Mouse (Mus musculus): Measurements from ENCODE around the gene Habp2. TPM values are rescaled to one million over a fixed set of nuclear protein-coding genes. Genes with fewer than 3 reads are reported as not detected.
"Not testable (repeated sequence)": the region's sequence is repeated elsewhere in the genome, so short reads cannot be mapped to it uniquely, and the experiment has no call there.

The Habp2 gene
- polyA plus RNA-seq, 1 experiment from 2014 or later, result 0.06 TPM

GRCm38 (mm10) chr19:56342006-56342405, 55.1 kb downstream of the Habp2 start:
- Histone ChIP-seq H3K4me2 (no peak overlapping the region), H3K9ac (replicated peaks) (no peak overlapping the region), H3K27ac (replicated peaks) (no peak overlapping the region), H3K27me3 (replicated peaks) (peaks cover 4% of the 10 kb centered on the region; the same call in 1 of the 2 replicates), H3K4me3 (replicated peaks) (no peak overlapping the region), H3K4me1 (peaks cover 8% of the 10 kb centered on the region), H3K36me3 (no peaks in the 10 kb centered on the region), H3K9me3 (replicated peaks) (no peaks in the 10 kb centered on the region)
- 75% methylated on average over 8 of the region's 8 CpGs for WGBS
- no peak for ATAC-seq (ENCODE audit: low FRiP score)

GRCm38 (mm10) chr19:56343869-56344563, 57.1 kb downstream of the Habp2 start:
- no peak for ATAC-seq (ENCODE audit: low FRiP score)
- H3K4me3 ChIP-seq (replicated peaks), result no peak overlapping the region
- H3K9ac ChIP-seq (replicated peaks), result no peak overlapping the region
- no peak overlapping the region for H3K27ac ChIP-seq (replicated peaks)
- peak overlapping the region; percentile 15 for H3K4me2 ChIP-seq
- peaks cover 7% of the 10 kb centered on the region for H3K4me1 ChIP-seq
- no peaks in the 10 kb centered on the region for H3K9me3 ChIP-seq (replicated peaks)
- no peaks in the 10 kb centered on the region for H3K36me3 ChIP-seq
- H3K27me3 ChIP-seq (replicated peaks), result peaks cover 4% of the 10 kb centered on the region; the same call in 1 of the 2 replicates
- WGBS, result 24% methylated on average over 26 of the region's 26 CpGs

- Histone ChIP-seq H3K9me3 (replicated peaks) (no peaks in the 10 kb centered on the region), H3K27ac (replicated peaks) (no peak overlapping the region), H3K36me3 (no peaks in the 10 kb centered on the region), H3K4me1 (peaks cover 7% of the 10 kb centered on the region), H3K4me2 (no peak overlapping the region), H3K27me3 (replicated peaks) (peaks cover 4% of the 10 kb centered on the region; the same call in 1 of the 2 replicates), H3K9ac (replicated peaks) (no peak overlapping the region), H3K4me3 (replicated peaks) (no peak overlapping the region)
- ATAC-seq (ENCODE audit: low FRiP score), result no peak
- 83% methylated on average over 3 of the region's 3 CpGs for WGBS
Observed at GRCm38 (mm10) chr19:56346016-56346415, 59.1 kb downstream of the Habp2 start.

GRCm38 (mm10) chr19:56346750-56347149, 59.8 kb downstream of the Habp2 start:
- Histone ChIP-seq H3K4me1 (peaks cover 7% of the 10 kb centered on the region), H3K4me3 (replicated peaks) (no peak overlapping the region), H3K4me2 (no peak overlapping the region), H3K27me3 (replicated peaks) (no peaks in the 10 kb centered on the region), H3K36me3 (no peaks in the 10 kb centered on the region), H3K9ac (replicated peaks) (no peak overlapping the region), H3K9me3 (replicated peaks) (no peaks in the 10 kb centered on the region), H3K27ac (replicated peaks) (no peak overlapping the region)
- 37% methylated on average over 13 of the region's 13 CpGs for WGBS
- no peak for ATAC-seq (ENCODE audit: low FRiP score)

GRCm38 (mm10) chr19:56349295-56349694, 62.4 kb downstream of the Habp2 start:
- H3K9ac ChIP-seq (replicated peaks), result no peak overlapping the region
- no peaks in the 10 kb centered on the region for H3K36me3 ChIP-seq
- H3K9me3 ChIP-seq (replicated peaks), result no peaks in the 10 kb centered on the region
- 45% methylated on average over 6 of the region's 6 CpGs for WGBS
- no peaks in the 10 kb centered on the region for H3K27me3 ChIP-seq (replicated peaks)
- H3K27ac ChIP-seq (replicated peaks), result no peak overlapping the region
- H3K4me3 ChIP-seq (replicated peaks), result no peak overlapping the region
- peaks cover 1% of the 10 kb centered on the region for H3K4me1 ChIP-seq
- no peak for ATAC-seq (ENCODE audit: low FRiP score)
- H3K4me2 ChIP-seq, result no peak overlapping the region

GRCm38 (mm10) chr19:56353689-56354088, 66.8 kb downstream of the Habp2 start:
- Histone ChIP-seq H3K9me3 (replicated peaks) (no peaks in the 10 kb centered on the region), H3K4me3 (replicated peaks) (no peak overlapping the region), H3K27me3 (replicated peaks) (no peaks in the 10 kb centered on the region), H3K36me3 (no peaks in the 10 kb centered on the region), H3K4me1 (peaks cover 4% of the 10 kb centered on the region; the same call in 1 of the 2 replicates), H3K27ac (replicated peaks) (no peak overlapping the region), H3K4me2 (no peak overlapping the region), H3K9ac (replicated peaks) (no peak overlapping the region)
- 88% methylated on average over 10 of the region's 10 CpGs for WGBS
- no peak for ATAC-seq (ENCODE audit: low FRiP score)

- no peak for ATAC-seq (ENCODE audit: low FRiP score)
- H3K4me1 ChIP-seq, result peaks cover 4% of the 10 kb centered on the region; the same call in 1 of the 2 replicates
- no peak overlapping the region for H3K9ac ChIP-seq (replicated peaks)
- WGBS, result 91% methylated on average over 12 of the region's 12 CpGs
- no peak overlapping the region for H3K4me2 ChIP-seq
- H3K4me3 ChIP-seq (replicated peaks), result no peak overlapping the region
- no peaks in the 10 kb centered on the region for H3K36me3 ChIP-seq
- H3K27me3 ChIP-seq (replicated peaks), result no peaks in the 10 kb centered on the region
- H3K9me3 ChIP-seq (replicated peaks), result no peaks in the 10 kb centered on the region
- no peak overlapping the region for H3K27ac ChIP-seq (replicated peaks)
Observed at GRCm38 (mm10) chr19:56355201-56355600, 68.3 kb downstream of the Habp2 start.

- no peak overlapping the region for H3K9ac ChIP-seq (replicated peaks)
- no peaks in the 10 kb centered on the region for H3K36me3 ChIP-seq
- no peaks in the 10 kb centered on the region for H3K9me3 ChIP-seq (replicated peaks)
- peaks cover 4% of the 10 kb centered on the region; the same call in 1 of the 2 replicates for H3K4me1 ChIP-seq
- no peak overlapping the region for H3K4me3 ChIP-seq (replicated peaks)
- ATAC-seq (ENCODE audit: low FRiP score), result no peak
- H3K4me2 ChIP-seq, result no peak overlapping the region
- H3K27me3 ChIP-seq (replicated peaks), result no peaks in the 10 kb centered on the region
- H3K27ac ChIP-seq (replicated peaks), result no peak overlapping the region
- 45% methylated on average over 17 of the region's 17 CpGs for WGBS
Observed at GRCm38 (mm10) chr19:56356480-56357373, 69.8 kb downstream of the Habp2 start.

GRCm38 (mm10) chr19:56357374-56357708, 70.4 kb downstream of the Habp2 start:
- not testable (repeated sequence) for ATAC-seq (ENCODE audit: low FRiP score); H3K4me1 ChIP-seq; H3K9me3 ChIP-seq (replicated peaks); H3K27ac ChIP-seq (replicated peaks); H3K4me3 ChIP-seq (replicated peaks); H3K27me3 ChIP-seq (replicated peaks); H3K9ac ChIP-seq (replicated peaks); H3K4me2 ChIP-seq; H3K36me3 ChIP-seq
- WGBS, result 75% methylated on average over 2 of the region's 2 CpGs

GRCm38 (mm10) chr19:56358890-56359289, 72.0 kb downstream of the Habp2 start:
- Histone ChIP-seq H3K27me3 (replicated peaks) (no peaks in the 10 kb centered on the region), H3K4me2 (no peak overlapping the region), H3K4me1 (peaks cover 4% of the 10 kb centered on the region; the same call in 1 of the 2 replicates), H3K9ac (replicated peaks) (no peak overlapping the region), H3K9me3 (replicated peaks) (no peaks in the 10 kb centered on the region), H3K4me3 (replicated peaks) (no peak overlapping the region), H3K27ac (replicated peaks) (no peak overlapping the region), H3K36me3 (no peaks in the 10 kb centered on the region)
- no peak for ATAC-seq (ENCODE audit: low FRiP score)
- 62% methylated on average over 2 of the region's 2 CpGs for WGBS

- Histone ChIP-seq H3K9ac (replicated peaks) (no peak overlapping the region), H3K4me2 (no peak overlapping the region), H3K4me3 (replicated peaks) (no peak overlapping the region), H3K27me3 (replicated peaks) (no peaks in the 10 kb centered on the region), H3K9me3 (replicated peaks) (no peaks in the 10 kb centered on the region), H3K27ac (replicated peaks) (no peak overlapping the region), H3K4me1 (no peaks in the 10 kb centered on the region), H3K36me3 (no peaks in the 10 kb centered on the region)
- no peak for ATAC-seq (ENCODE audit: low FRiP score)
- 68% methylated on average over 15 of the region's 15 CpGs for WGBS
Observed at GRCm38 (mm10) chr19:56363721-56364460, 77.0 kb downstream of the Habp2 start.

Measured in neural tube, embryonic 15.5 days (tissue).